Mouse (Mus musculus): ENCODE data around the gene Zfp472. TPM values are rescaled to one million over a fixed set of nuclear protein-coding genes. Genes with fewer than 3 reads are reported as not detected.

The Zfp472 gene
- 0.95 and 5.0 TPM in 2 replicates for polyA plus RNA-seq (2012; ENCODE audit: insufficient read depth, insufficient read length, missing spikeins)

DNA sequence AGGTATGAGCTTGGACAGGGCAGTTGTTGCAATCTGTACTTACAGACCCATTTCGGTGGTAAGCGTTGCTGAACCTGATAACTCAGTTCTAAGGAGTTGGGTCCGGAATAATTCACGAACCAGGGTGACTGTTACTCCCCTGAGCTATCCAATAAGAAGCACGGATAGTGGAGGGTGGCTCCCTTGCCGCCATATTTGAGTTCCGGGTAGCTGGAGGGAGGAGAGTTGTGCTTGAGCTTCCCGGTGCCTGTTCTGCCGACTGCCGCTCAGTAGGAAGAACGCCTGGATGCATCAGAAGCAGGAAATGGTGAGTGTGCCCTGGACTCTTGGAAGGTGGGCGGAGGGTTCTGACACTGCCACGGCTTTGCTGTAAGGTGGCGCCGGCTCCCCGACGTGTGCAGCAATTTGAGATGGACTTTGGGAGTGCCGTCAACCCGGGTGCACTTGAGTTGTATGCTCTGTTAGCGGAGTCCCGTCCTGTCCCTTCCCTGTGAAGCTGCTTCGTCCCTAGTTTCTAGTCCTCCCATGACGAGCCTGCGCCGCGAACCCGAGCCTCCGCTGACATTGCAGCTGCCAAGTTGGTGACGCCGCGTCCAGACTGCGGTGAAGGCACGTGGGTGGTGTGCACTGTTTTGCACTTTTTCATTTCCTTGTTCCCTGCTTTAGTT, at the start of gene Zfp472:
Gene Zfp472, plus strand, starts transcription at position 192 of the 668 bp plus-strand sequence.
- H3K4me1 ChIP-seq (ENCODE audit: control insufficient read depth, insufficient read depth, insufficient read length, low read length) = peaks cover 9% of the 10 kb centered on the region
- H3K27ac ChIP-seq (replicated peaks; ENCODE audit: low read depth, low read length) = peak within 1 kb of the TSS; percentile 60
- peak within 1 kb of the TSS; percentile 79 for H3K4me3 ChIP-seq (ENCODE audit: insufficient read depth, low read depth, low read length)

DNA sequence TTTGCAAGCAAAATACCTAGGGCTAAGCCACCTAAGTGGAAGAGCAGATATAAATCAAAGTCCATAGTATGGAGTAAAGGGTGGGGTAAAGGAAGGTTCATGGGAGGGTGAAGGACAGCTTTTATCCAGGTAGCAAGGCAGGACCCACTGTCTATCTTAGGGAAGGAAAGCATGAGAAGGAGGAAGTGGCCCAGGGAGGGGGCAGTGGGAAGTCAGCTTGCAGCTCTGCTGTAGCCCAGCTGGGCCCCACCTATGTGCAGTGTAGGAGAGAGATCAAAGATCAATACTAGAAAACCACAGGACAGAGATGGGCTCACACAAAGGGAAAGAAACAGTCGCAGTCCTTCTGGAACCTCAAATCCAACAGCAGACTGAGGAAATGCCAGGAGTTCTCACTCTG, 49.5 kb upstream of the Zfp472 start:
- Histone ChIP-seq H3K4me3 (ENCODE audit: insufficient read depth, low read depth, low read length) (no peak overlapping the region), H3K4me1 (ENCODE audit: control insufficient read depth, insufficient read depth, insufficient read length, low read length) (no peaks in the 10 kb centered on the region), H3K27ac (replicated peaks; ENCODE audit: low read depth, low read length) (no peak overlapping the region)

DNA sequence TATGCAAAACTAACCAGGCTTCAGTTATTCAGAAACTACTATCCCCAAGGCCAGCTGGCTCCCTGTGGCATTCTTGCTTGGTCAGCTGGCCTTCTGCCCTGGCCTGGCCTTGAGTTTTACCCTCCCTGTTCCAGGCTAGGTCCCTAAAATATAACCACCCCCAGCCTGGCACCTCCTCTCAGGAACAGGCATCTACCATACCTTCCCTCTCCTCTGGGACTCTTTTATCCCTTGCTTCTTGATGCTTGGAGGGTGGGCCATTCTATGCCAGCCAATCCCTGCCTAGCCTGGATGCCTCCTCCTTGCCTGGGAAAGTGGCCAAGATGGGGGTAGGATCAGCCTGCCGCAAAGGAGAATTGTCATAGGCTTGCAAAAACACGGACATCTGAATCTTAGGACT, 48.5 kb upstream of the Zfp472 start, which contains the start of gene Cyp4f14:
Gene Cyp4f14, minus strand, starts transcription at position 212 of the 400 bp plus-strand sequence.
- Histone ChIP-seq H3K27ac (replicated peaks; ENCODE audit: low read depth, low read length) (no peak within 1 kb of the TSS), H3K4me3 (ENCODE audit: insufficient read depth, low read depth, low read length) (no peak within 1 kb of the TSS)

DNA sequence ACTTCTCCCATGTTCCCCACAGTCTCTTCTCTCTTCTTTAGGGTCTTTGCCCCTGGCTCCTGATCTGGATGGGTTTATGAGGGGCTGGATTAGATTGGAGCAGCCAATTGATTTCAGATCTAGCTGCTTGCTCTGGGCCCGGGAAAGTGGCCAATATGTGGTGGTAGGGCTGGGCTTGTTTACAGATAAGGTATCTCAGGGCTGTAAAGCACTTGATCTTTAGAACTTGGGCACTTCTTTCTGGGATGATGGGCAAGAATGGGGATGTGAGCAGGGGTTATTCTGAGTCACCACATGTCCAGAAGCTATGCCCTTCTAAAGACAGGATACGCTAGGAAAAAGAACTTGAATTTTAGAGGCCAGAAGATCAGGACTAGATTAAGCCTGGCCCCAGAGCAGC, 46.5 kb upstream of the Zfp472 start:
- Histone ChIP-seq H3K4me1 (ENCODE audit: control insufficient read depth, insufficient read depth, insufficient read length, low read length) (no peaks in the 10 kb centered on the region), H3K4me3 (ENCODE audit: insufficient read depth, low read depth, low read length) (no peak overlapping the region), H3K27ac (replicated peaks; ENCODE audit: low read depth, low read length) (no peak overlapping the region)

More for the DNA sequence above, 48.5 kb upstream of the Zfp472 start, which contains the start of gene Cyp4f14:
- H3K4me1 ChIP-seq (ENCODE audit: control insufficient read depth, insufficient read depth, insufficient read length, low read length) = no peaks in the 10 kb centered on the region

DNA sequence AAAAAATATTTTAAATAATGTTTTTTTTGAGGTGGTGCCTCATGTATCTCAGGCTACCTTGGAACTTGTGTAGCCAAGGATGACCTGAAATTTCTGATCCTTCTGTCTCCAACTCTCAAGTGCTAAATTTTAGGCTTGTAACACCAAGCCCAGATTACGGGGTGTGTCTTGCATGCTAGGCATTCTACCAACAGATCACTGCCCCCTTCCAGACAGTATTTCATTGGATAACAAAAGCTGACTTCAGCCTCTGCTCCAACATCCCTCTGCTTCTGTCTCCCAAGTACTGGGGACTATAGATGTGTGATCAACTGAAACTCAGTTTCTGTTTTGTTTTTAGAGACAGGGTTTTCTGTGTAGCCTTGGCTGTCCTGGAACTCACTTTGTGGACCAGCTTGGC, 41.9 kb upstream of the Zfp472 start:
- Histone ChIP-seq H3K4me3 (ENCODE audit: insufficient read depth, low read depth, low read length) (no peak overlapping the region), H3K4me1 (ENCODE audit: control insufficient read depth, insufficient read depth, insufficient read length, low read length) (no peaks in the 10 kb centered on the region; the same call in 1 of the 2 replicates), H3K27ac (replicated peaks; ENCODE audit: low read depth, low read length) (no peak overlapping the region)

DNA sequence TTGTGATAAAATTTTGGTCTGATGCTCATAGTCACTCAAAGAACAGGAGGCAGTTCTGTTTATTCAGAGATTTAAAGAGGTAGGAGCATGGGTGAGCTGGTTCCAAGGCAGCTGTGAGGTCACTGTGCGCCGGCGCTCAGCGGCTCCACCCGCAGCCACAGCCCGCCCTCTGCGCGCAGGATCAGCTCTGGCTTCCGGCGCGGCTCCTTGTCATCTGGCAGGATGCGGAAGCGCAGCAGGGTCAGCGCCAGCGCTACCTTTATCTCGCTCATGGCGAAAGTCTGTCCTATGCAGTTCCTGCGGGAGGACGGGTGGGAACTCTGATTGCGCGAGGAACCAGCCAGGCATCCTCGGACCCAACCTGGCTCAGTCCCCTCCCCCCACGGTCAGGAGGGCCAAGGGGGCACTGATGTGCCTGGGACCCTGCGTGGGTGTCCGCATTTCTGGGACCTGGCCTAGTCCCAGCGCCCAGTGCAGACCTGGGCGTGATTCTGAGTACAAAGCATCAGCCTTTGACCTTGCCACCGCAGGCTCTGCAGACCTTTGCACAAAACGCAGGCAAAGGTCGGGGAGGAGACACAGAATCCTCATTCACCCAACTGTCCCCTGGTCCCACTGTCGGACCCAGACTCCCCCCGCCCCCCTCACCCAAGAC, 40.8 kb upstream of the Zfp472 start:
- Histone ChIP-seq H3K27ac (replicated peaks; ENCODE audit: low read depth, low read length) (peak overlapping the region; percentile 40), H3K4me1 (ENCODE audit: control insufficient read depth, insufficient read depth, insufficient read length, low read length) (no peaks in the 10 kb centered on the region; the same call in 1 of the 2 replicates), H3K4me3 (ENCODE audit: insufficient read depth, low read depth, low read length) (peak overlapping the region; percentile 61)

DNA sequence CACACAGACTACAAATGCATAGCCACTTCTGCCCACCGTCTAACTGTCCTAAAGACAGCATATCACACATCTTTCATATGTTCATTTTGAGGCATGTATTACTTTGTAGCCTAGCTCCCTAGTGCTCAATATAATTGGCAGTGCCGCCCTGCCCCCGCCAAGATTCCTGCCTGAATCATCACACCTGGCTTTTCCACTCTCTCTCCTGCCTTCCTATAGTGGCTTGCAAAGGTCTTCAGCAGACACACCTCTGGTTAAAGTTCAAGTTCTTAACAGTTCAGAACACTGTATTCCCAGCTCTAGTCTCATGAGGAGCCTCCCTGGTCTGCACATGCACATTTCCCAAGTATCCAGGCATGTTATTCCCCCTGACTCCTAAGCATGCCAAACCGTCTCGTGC, 37.8 kb upstream of the Zfp472 start:
- Histone ChIP-seq H3K4me3 (ENCODE audit: insufficient read depth, low read depth, low read length) (no peak overlapping the region), H3K4me1 (ENCODE audit: control insufficient read depth, insufficient read depth, insufficient read length, low read length) (no peaks in the 10 kb centered on the region; the same call in 1 of the 2 replicates), H3K27ac (replicated peaks; ENCODE audit: low read depth, low read length) (no peak overlapping the region)

DNA sequence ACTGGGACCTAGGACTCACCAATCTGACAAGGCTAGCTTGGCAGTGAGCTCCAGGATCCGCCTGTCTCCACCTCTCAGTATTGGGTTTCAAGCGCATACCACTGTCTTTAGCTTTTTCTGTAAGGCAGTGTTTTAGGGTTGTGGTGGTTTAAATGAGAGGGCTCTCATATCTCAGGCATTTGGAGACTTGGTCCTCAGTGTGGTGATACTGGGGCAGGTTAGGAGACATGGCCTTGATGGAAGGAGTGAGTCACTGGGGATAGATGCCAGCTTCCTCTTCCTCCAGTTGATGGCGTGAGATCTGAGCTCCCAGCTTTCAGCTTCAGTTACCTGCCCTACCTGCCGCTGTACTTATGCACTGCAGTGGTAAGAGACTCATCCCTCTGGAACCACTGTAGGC, 25.8 kb upstream of the Zfp472 start:
- Histone ChIP-seq H3K4me3 (ENCODE audit: insufficient read depth, low read depth, low read length) (no peak overlapping the region), H3K4me1 (ENCODE audit: control insufficient read depth, insufficient read depth, insufficient read length, low read length) (no peaks in the 10 kb centered on the region), H3K27ac (replicated peaks; ENCODE audit: low read depth, low read length) (no peak overlapping the region)

DNA sequence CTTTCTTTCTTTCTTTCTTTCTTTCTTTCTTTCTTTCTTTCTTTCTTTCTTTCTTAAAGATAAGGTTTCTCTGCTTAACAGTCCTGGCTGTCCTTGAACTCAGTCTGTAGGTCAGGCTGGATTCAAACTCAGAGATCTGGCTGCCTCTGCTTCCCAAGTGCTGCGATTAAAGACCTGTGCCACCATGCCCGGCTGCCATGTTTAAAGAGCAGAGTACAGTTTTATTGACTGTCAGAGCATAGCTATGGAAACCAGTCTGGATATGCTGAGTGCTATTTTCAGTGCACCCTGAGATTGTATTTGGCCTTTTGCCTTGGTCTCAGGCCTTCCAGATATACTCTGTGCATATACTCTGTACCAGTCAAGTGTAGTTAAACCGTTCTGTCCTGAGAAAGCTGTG, 22.0 kb upstream of the Zfp472 start:
- no peak overlapping the region for H3K27ac ChIP-seq (replicated peaks; ENCODE audit: low read depth, low read length)
- H3K4me3 ChIP-seq (ENCODE audit: insufficient read depth, low read depth, low read length) = no peak overlapping the region
- peaks cover 6% of the 10 kb centered on the region; the same call in 1 of the 2 replicates for H3K4me1 ChIP-seq (ENCODE audit: control insufficient read depth, insufficient read depth, insufficient read length, low read length)

DNA sequence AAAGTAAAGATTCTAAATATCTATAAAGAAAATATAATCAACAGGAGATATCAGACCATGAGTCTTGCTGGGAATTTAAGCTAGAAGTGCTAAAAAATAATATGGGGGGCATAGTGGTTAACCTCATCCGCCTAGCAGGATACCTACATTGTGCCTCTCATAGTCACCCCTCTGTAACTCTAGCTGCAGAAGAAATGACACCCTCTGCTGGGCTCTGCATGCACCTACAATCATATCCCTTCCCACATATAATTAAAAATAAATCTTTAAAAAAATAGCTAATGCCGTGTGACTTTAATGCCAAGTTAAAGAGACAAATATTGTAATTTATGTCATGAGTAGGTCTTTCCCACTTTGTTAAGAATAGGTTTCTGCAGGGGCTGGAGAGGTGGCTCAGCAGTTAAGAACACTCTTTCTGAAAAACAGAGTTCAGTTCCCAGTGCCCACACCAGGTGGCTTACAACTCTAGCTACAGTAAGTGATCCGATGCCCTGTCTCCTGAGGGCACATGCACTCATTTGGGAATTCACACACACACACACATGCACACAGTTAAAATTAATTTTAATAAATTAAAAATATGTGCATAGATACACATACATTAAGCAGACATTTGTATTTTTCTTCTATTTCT, 21.1 kb upstream of the Zfp472 start:
- no peak overlapping the region for H3K4me3 ChIP-seq (ENCODE audit: insufficient read depth, low read depth, low read length)
- no peak overlapping the region for H3K27ac ChIP-seq (replicated peaks; ENCODE audit: low read depth, low read length)
- H3K4me1 ChIP-seq (ENCODE audit: control insufficient read depth, insufficient read depth, insufficient read length, low read length) = peaks cover 6% of the 10 kb centered on the region; the same call in 1 of the 2 replicates

DNA sequence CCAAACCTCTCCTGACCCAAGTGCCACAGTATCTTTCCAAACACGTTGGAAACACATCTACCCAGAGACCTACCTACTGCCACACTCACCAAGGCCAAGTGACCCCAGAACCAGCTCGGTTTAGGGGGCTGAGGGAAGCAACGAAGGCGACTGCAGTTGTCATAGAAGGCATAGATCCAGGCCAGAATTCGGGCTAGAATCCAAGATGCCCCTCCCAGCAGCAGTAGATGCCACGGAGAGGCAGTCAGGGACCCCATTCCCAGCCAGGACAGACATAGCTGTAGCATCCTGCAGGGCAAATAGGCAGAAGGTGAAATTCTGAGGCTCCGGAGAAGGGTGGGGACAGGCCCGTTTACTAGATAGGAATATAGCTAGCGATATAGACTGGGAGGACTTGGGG, 18.9 kb upstream of the Zfp472 start:
- H3K4me1 ChIP-seq (ENCODE audit: control insufficient read depth, insufficient read depth, insufficient read length, low read length) = peaks cover 6% of the 10 kb centered on the region; the same call in 1 of the 2 replicates
- H3K27ac ChIP-seq (replicated peaks; ENCODE audit: low read depth, low read length) = peak overlapping the region; percentile 89
- peak overlapping the region; percentile 71 for H3K4me3 ChIP-seq (ENCODE audit: insufficient read depth, low read depth, low read length)

DNA sequence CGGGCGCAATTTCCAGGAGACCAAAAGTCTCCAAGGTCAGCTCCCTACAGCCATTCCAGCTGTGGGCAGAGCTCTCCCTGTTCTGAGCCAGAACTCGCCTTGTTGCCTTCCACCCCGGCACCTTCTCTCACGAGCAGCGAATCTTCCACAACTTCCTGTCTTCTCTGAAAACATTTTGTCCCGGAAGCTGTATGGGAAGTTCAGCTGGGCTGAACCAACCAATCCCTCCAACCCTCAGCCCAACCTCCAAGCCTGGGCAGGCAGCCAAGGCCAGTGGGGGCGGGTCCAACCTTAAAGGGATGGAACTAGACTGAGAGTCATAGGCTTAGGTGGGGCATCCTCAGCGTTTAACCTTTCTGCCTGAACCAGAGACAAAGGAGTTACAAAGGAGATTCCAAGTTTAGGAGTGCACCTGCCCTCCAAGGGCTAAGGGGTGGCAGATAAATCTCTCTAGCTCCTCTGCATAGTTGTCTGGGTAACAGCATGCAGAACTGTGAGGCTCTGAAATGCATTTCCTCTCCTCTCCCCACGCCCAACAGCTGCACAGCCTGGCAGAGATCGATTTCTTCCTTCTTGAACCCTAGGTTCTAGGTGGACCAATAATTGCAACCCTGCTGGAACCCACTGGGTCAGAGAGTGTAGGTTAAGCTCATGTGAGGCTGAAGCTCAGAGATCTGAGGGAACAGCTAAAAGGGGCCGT, 18.2 kb upstream of the Zfp472 start, which contains the start of gene Cyp4f13:
Gene Cyp4f13, minus strand, starts transcription at position 188 of the 700 bp plus-strand sequence.
- H3K27ac ChIP-seq (replicated peaks; ENCODE audit: low read depth, low read length) = peak within 1 kb of the TSS; percentile 89
- H3K4me1 ChIP-seq (ENCODE audit: control insufficient read depth, insufficient read depth, insufficient read length, low read length) = peaks cover 6% of the 10 kb centered on the region; the same call in 1 of the 2 replicates
- peak within 1 kb of the TSS; percentile 71 for H3K4me3 ChIP-seq (ENCODE audit: insufficient read depth, low read depth, low read length)

DNA sequence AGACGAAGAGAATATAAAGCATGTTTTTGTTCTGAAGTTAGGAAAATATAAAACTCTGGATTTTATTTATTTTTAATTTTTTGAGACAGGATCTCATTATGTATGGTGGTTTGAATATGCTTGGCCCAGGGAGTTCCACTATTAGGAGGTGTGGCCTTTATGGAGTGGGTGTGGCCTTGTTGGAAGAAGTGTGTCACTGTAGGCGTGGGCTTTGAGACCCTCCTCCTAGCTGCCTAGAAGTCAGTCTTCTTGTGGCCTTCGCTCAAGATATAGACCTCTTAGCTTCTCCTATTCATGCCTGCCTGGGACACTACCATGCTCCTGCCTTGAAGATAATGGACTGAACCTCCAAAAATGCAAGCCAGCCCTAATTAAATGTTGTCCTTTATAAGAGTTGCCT, 15.5 kb upstream of the Zfp472 start:
- no peak overlapping the region for H3K27ac ChIP-seq (replicated peaks; ENCODE audit: low read depth, low read length)
- no peak overlapping the region for H3K4me3 ChIP-seq (ENCODE audit: insufficient read depth, low read depth, low read length)
- H3K4me1 ChIP-seq (ENCODE audit: control insufficient read depth, insufficient read depth, insufficient read length, low read length) = peaks cover 6% of the 10 kb centered on the region; the same call in 1 of the 2 replicates

DNA sequence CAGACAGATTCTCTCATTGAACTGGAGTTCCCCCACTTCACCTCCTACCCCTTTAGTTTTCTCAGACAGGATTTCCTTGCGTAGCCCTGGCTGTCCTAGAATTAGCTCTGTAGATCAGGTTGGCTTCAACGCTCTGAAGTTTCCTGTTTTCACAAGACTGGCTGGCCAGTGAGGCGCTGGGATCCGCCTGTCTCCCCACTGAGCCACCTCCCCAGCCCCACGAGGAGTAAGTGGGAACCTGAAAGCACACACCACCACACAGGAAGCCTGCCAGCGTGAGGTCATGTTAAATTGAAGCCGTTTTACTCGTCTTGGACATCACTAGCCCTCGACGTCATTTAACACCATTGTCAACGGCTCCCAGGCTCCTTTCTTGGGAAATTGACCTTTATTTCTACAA, 14.6 kb upstream of the Zfp472 start:
- H3K4me3 ChIP-seq (ENCODE audit: insufficient read depth, low read depth, low read length) = no peak overlapping the region
- H3K27ac ChIP-seq (replicated peaks; ENCODE audit: low read depth, low read length) = no peak overlapping the region

DNA sequence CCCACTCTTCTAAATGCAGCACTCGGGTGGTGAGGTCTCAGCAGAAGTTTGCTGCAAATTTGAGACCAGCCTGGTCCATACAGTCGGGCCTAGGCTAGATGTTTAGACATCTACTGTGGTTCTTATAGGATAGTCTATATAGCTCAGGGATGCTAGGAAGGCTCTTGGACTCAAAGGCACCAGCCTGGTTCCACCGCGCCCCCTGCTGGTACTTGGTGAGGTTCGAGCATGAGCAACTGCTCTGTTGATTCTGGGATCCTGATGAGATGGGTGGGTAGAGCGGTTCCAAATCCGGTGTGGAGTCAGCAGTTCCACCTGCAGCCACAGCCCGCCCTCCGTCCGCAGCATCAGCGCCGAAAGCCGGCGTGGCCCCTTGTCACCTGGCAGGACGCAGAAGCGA, 14.2 kb upstream of the Zfp472 start:
- peaks cover 3% of the 10 kb centered on the region; the same call in 1 of the 2 replicates for H3K4me1 ChIP-seq (ENCODE audit: control insufficient read depth, insufficient read depth, insufficient read length, low read length)
- H3K4me3 ChIP-seq (ENCODE audit: insufficient read depth, low read depth, low read length) = no peak overlapping the region
- no peak overlapping the region for H3K27ac ChIP-seq (replicated peaks; ENCODE audit: low read depth, low read length)

More for the DNA sequence above, 14.6 kb upstream of the Zfp472 start:
- peaks cover 6% of the 10 kb centered on the region; the same call in 1 of the 2 replicates for H3K4me1 ChIP-seq (ENCODE audit: control insufficient read depth, insufficient read depth, insufficient read length, low read length)

All from brown adipose tissue, adult 24 weeks (tissue).